Mouse (Mus musculus) ES-Bruce4 (cell line): ENCODE results near the gene Tcte2. TPM values are rescaled to one million over a fixed set of nuclear protein-coding genes. Genes with fewer than 3 reads are reported as not detected.

Experiments
- H3K27ac ChIP-seq: 2 replicates; pipeline ENCODE4 v1.5.1; 2012; ENCODE audit warnings: low read length, inconsistent platforms; ENCODE audit not compliant: insufficient read depth
- H3K27me3 ChIP-seq: 2 replicates; pipeline ENCODE4 v1.6.1; 2012; ENCODE audit warnings: mild to moderate bottlenecking, low read length, inconsistent platforms; ENCODE audit not compliant: control insufficient read depth, poor library complexity, insufficient read depth, severe bottlenecking
- H3K36me3 ChIP-seq: 2 replicates; pipeline ENCODE4 v1.6.1; 2012; ENCODE audit warnings: inconsistent platforms, mild to moderate bottlenecking, low read length, moderate library complexity; ENCODE audit not compliant: control insufficient read depth, poor library complexity, insufficient read depth, severe bottlenecking
- H3K4me1 ChIP-seq: one replicate; pipeline ENCODE4 v1.8.1; 2011; ENCODE audit warnings: low read length; ENCODE audit not compliant: control insufficient read depth, insufficient read depth
- H3K4me3 ChIP-seq: 2 replicates; pipeline ENCODE4 v1.5.1; 2011; ENCODE audit warnings: low read depth, mild to moderate bottlenecking, low read length
- H3K9ac ChIP-seq: 2 replicates; pipeline ENCODE4 v1.6.1; 2012; ENCODE audit warnings: low read depth, mild to moderate bottlenecking, inconsistent platforms; ENCODE audit not compliant: poor library complexity, severe bottlenecking
- H3K9me3 ChIP-seq: replicated peaks from 2 replicates; pipeline ENCODE4 v1.6.1; 2012; ENCODE audit warnings: mild to moderate bottlenecking, low read length, inconsistent platforms; ENCODE audit not compliant: control insufficient read depth, poor library complexity, insufficient read depth, severe bottlenecking
- CTCF ChIP-seq: IDR thresholded peaks from one replicate; pipeline ENCODE4 v1.8.1; 2011; ENCODE audit warnings: low read depth, low read length
- EP300 ChIP-seq: IDR thresholded peaks from 2 replicates; pipeline ENCODE4 v1.6.1; 2011; ENCODE audit warnings: low read depth, low read length; ENCODE audit not compliant: insufficient read depth
- POLR2A ChIP-seq: IDR thresholded peaks from one replicate; pipeline ENCODE4 v1.8.1; 2011; ENCODE audit warnings: low read length; ENCODE audit not compliant: insufficient read depth
- polyA plus RNA-seq: library from polyadenylated mRNA; stranded (reverse); fragments of >200 nt; gene quantifications from 2 replicates; pipeline ENCODE4 v1.2.4, GENCODE M21; 2011; ENCODE audit warnings: low read depth; ENCODE audit not compliant: missing spikeins, insufficient read depth, insufficient read length

The Tcte2 gene
- polyA plus RNA-seq, 1 experiment: 8.2 TPM

DNA sequence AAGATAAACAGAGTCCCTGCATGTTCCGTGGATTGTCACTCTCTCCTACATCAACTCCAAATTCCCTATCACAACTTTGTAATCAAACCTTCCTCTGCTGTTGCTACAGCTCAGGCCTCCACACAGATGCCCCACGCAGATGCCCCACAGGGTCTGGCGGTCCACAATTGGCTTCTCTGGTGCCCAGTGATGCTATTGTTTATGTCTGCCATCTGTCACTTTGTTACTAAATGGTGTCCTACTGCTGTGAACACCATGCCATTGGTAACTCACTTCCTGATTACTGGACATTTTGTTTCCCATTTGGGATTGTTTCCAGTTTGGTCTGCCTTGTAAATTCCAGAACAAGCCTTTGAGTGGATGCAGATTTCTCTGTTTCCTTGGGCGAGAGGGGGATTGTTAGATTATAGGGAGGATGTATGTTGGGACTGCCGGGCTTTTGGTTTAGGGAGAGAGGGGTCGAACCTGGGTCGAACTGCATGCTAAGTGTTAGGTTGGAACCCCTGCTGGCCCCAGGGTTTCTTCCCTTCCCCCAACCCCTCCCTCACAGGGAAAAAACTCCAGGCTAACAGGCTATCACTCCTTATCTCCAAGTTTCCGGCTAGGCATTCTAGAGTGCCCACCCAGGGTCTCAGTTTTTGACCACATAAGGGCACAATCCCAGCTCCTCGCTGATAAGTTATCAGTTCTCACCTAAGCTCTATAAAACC is 57.9 kb downstream of the Tcte2 start:
- TF ChIP-seq POLR2A: no peak
- TF ChIP-seq CTCF: no peak
- no peak for TF ChIP-seq EP300
- H3K27ac ChIP-seq: no peak overlapping the region
- no peaks in the 10 kb centered on the region for H3K36me3 ChIP-seq
- no peak overlapping the region for H3K4me3 ChIP-seq
- H3K4me1 ChIP-seq: peaks cover 7% of the 10 kb centered on the region
- no peaks in the 10 kb centered on the region for H3K27me3 ChIP-seq
- no peaks in the 10 kb centered on the region for H3K9me3 ChIP-seq
- no peak overlapping the region for H3K9ac ChIP-seq

DNA sequence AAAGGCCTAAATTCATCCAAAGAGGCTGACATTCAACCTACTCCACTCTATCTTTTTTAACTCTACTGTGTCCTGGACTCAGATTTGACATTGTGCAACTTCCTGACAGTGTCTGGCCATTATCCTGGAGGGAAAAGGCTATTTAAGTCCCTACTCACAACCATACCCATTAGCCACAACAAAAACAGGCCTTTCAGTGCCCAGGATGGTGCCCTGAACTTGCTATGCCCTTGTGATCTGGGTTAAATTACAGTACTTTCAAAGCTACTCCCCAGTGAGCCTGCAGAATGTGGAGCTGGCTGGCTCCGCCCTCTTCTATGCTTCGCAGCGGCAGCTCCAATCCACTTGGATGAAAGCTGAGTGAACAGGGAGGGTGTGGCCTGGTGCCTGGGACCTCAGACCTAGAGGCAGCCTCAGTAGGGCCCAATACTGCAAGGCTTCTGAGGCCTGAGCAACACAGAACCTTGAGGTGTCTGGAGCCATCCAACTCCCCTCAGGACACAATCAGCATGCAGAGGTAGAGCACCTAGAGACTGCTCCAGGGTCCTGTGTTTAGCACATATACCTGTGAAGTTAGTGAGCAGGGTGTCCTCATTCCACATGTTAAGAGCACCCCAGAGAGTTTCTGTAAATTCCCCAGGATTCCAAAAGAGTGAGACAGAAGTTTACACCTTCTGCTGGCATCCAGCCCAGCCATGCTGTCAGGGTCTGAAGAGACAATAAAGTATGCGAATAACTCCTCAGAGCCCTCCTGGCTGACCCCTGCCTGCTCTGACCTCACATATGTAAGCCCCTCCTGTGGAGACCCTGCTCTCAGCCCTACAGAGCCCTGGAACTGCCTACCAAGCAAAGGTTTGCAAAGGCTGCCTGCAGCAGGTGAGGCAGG is 61.3 kb downstream of the Tcte2 start:
- H3K4me1 ChIP-seq: peaks cover 7% of the 10 kb centered on the region
- no peak overlapping the region for H3K4me3 ChIP-seq
- H3K27me3 ChIP-seq: no peaks in the 10 kb centered on the region
- H3K27ac ChIP-seq: peak overlapping the region; percentile 68
- no peak overlapping the region; the same call in 1 of the 2 replicates for H3K9ac ChIP-seq
- TF ChIP-seq EP300 (peak; percentile 63; the same call in 1 of the 2 replicates), CTCF (no peak), POLR2A (no peak)
- H3K9me3 ChIP-seq: no peaks in the 10 kb centered on the region
- H3K36me3 ChIP-seq: no peaks in the 10 kb centered on the region

DNA sequence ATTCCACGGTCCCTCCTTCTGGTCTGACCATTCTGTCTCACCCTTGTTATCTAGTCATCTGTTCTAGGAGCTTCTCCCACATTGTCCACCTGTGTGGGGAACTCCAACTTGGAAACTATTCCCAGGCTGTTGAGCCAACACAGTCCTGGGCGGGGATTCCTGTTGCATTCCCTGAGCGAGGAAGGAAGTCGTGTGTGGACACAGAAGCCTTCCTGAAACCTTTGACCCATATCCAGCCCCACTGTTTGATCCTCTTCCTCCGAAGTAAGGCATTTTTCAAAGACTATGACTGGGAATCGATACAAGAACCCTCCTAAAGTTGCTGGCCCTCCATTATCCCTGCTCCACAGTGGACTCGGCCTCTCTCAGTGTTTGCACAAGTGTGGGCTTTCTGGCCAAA is 61.9 kb downstream of the Tcte2 start:
- Histone ChIP-seq H3K4me3 (no peak overlapping the region), H3K27ac (peak overlapping the region; percentile 67), H3K27me3 (no peaks in the 10 kb centered on the region), H3K4me1 (peaks cover 7% of the 10 kb centered on the region), H3K9me3 (no peaks in the 10 kb centered on the region), H3K36me3 (no peaks in the 10 kb centered on the region), H3K9ac (no peak overlapping the region)
- TF ChIP-seq EP300: no peak
- TF ChIP-seq POLR2A: no peak
- TF ChIP-seq CTCF: no peak

DNA sequence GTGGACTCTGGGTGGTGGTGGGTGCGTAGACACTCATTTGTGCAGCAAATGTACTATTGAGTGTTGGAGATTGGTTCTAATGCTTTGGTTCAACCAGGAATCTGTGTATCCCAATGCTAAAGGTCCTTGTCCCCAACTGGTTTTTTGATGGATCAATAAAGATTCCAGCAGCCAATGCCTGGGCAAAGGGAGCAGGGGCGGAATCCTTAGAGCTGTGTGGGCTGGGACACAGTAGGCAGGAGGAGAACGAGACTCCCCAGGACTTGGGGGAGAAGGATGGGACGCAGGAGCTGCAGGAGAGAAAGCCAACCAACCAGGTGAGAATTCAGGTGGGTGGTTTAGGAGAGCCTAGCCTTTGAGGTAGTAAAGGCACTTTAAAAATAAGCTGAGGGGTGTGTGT is 63.4 kb downstream of the Tcte2 start:
- Histone ChIP-seq H3K9ac (no peak overlapping the region), H3K36me3 (no peaks in the 10 kb centered on the region), H3K9me3 (no peaks in the 10 kb centered on the region), H3K4me1 (peaks cover 7% of the 10 kb centered on the region), H3K27ac (no peak overlapping the region), H3K27me3 (no peaks in the 10 kb centered on the region), H3K4me3 (no peak overlapping the region)
- no peak for TF ChIP-seq CTCF
- no peak for TF ChIP-seq EP300
- no peak for TF ChIP-seq POLR2A

DNA sequence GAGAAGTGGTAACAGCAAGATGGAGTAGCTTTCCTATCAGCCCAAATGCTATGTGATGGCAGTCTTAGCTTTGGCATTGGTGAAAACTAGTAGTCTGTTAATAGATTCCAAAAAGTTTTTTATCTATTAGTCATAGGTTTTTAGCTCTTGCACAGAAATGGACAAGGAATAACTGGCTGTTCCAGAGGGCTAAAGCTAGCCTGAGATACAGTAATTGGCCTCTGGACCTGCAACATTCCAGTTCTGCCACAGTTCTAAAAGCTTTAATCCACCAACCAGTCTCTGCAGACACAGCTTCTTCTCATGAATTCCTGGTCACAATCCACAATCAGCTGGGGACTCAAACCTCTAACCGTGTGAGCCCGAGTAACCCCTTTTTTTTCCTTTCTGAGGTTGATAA is 64.0 kb downstream of the Tcte2 start:
- H3K9me3 ChIP-seq: no peaks in the 10 kb centered on the region
- H3K36me3 ChIP-seq: no peaks in the 10 kb centered on the region
- H3K4me3 ChIP-seq: no peak overlapping the region
- H3K9ac ChIP-seq: no peak overlapping the region
- no peak overlapping the region for H3K27ac ChIP-seq
- H3K27me3 ChIP-seq: no peaks in the 10 kb centered on the region
- TF ChIP-seq CTCF (no peak), POLR2A (no peak), EP300 (no peak)
- peaks cover 7% of the 10 kb centered on the region for H3K4me1 ChIP-seq

DNA sequence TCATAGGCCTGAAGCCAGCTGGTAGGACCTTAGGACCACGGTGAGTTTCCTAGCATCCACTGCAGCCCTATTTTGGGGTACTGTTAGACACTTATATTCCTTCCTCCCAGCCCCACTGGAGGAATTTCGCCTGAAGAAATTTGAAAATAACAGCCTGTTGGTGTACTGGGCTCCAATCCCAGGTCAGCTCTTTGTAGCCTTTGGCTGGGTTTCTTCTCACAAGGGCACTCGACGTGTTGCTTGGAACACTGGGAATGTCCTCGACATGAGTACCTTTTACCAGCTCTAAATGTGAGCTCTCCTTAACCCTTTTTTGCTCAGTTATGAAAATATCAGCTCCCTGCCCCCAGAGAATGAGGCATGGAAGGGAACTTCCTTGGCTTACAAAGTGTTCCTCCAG is 65.7 kb downstream of the Tcte2 start:
- H3K4me3 ChIP-seq: no peak overlapping the region
- H3K27ac ChIP-seq: no peak overlapping the region
- H3K4me1 ChIP-seq: peaks cover 8% of the 10 kb centered on the region
- H3K9ac ChIP-seq: no peak overlapping the region
- H3K27me3 ChIP-seq: no peaks in the 10 kb centered on the region
- TF ChIP-seq CTCF (no peak), EP300 (no peak)
- H3K36me3 ChIP-seq: no peaks in the 10 kb centered on the region
- H3K9me3 ChIP-seq: no peaks in the 10 kb centered on the region
